Mouse (Mus musculus) T-cell, adult 66 days (primary cell): Measurements from ENCODE around the gene Dync2h1. TPM values are rescaled to one million over a fixed set of nuclear protein-coding genes. Genes with fewer than 3 reads are reported as not detected.

Experiments
- total RNA-seq, 2 experiments: library from RNA; stranded (reverse); gene quantifications; 3 replicates in 1 of 2; 4 replicates in 1 of 2; pipeline ENCODE4 v1.2.4; 2023

Dync2h1 gene
- total RNA-seq = 1 to 10 TPM; 4.4 to 4.9 TPM

GRCm38 (mm10) chr9:7184172-7184896, at the start of gene Dync2h1, which contains the start of gene Dcun1d5:
TSS of gene Dync2h1 (minus strand) at chr9:7184446.
TSS of gene Dcun1d5 (plus strand) at chr9:7184520.

Other genes starting within 250 kb of the Dync2h1 start
- 10 to 100 TPM; 75.7 to 76.9 TPM for gene Dcun1d5, start 74 bp upstream of the Dync2h1 start, total RNA-seq
- gene Mmp13, start 88.1 kb upstream of the Dync2h1 start, total RNA-seq = not detected
- gene Mmp12, start 159.9 kb upstream of the Dync2h1 start, total RNA-seq = 1 to 10 TPM in 1 of 2 experiments, not detected in 1; 1.3 TPM
- not detected for gene Mmp1b, start 203.6 kb upstream of the Dync2h1 start, total RNA-seq